Mouse (Mus musculus) hindbrain, embryonic 15.5 days (tissue): ENCODE measurements at regions not wholly inside any gene's neighbourhood (a gene's known extent, or its start where the extent isn't known, plus 50 kb on each side); places are given as distances from the start of the nearest gene placed in this dataset.
"Not testable (repeated sequence)": the region's sequence is repeated elsewhere in the genome, so short reads cannot be mapped to it uniquely, and the experiment has no call there.

Experiments used
- ATAC-seq: fragments of 200-750 bp; cut with Nextera tagmentation; 2 replicates; pipeline ENCODE4 v1.8.0; 2017; ENCODE audit warnings: low read depth, moderate number of reproducible peaks, moderate TSS enrichment; ENCODE audit not compliant: low FRiP score
- H3K27ac ChIP-seq: fragments of 300-500 bp; sonication (generic); replicated peaks from 2 replicates; pipeline ENCODE4 v1.5.1; 2015; ENCODE audit warnings: mild to moderate bottlenecking, inconsistent platforms
- H3K27me3 ChIP-seq: fragments of 300-500 bp; sonication (generic); 2 replicates; pipeline ENCODE4 v1.6.1; 2015; ENCODE audit warnings: control low read depth, inconsistent platforms
- H3K36me3 ChIP-seq: fragments of 300-500 bp; sonication (generic); 2 replicates; pipeline ENCODE4 v1.6.1; 2015; ENCODE audit warnings: control low read depth, inconsistent platforms
- H3K4me1 ChIP-seq: fragments of 300-500 bp; sonication (generic); replicated peaks from 2 replicates; pipeline ENCODE4 v1.6.1; 2015; ENCODE audit warnings: control low read depth, inconsistent platforms
- H3K4me2 ChIP-seq: fragments of 300-500 bp; sonication (generic); 2 replicates; pipeline ENCODE4 v1.6.1; 2015; ENCODE audit warnings: moderate library complexity, mild to moderate bottlenecking, inconsistent platforms
- H3K4me3 ChIP-seq: fragments of 300-500 bp; sonication (generic); 2 replicates; pipeline ENCODE4 v1.5.1; 2015; ENCODE audit warnings: mild to moderate bottlenecking, inconsistent platforms
- H3K9ac ChIP-seq: fragments of 300-500 bp; sonication (generic); 2 replicates; pipeline ENCODE4 v1.6.1; 2015; ENCODE audit warnings: inconsistent platforms
- H3K9me3 ChIP-seq: fragments of 300-500 bp; sonication (generic); 2 replicates; pipeline ENCODE4 v1.6.1; 2016; ENCODE audit warnings: control low read depth, inconsistent platforms
- WGBS: fragments of 180-500 bp; shearing (Covaris S2); methylation state at CpG from one replicate; pipeline ENCODE4 v1.1.7; 2015; 5-methylcytosine and 5-hydroxymethylcytosine counted together

DNA sequence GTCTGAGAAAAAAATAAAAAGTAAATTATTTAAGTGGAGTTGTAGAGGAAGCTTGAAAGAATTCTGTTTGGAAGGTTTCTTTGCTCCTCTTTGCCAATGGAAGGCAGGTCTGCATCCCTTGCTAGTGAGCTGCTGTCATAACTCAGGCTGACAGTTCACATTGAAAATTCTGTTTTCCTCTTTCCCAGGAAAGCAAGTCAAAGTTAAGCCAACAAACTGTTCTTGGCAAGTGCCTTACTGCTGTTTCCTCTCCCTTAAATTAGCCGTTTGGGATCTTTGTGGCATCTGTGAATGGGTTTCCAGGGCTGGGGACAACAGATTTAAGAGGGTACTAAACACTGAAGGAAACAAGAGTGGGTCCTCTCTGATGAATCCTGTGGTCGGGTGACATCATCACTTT lies 261.2 kb downstream of the Pou4f1 start:
- H3K9ac ChIP-seq: no peak overlapping the region
- ATAC-seq: no peak
- 69% methylated on average over 2 of the region's 2 CpGs for WGBS

DNA sequence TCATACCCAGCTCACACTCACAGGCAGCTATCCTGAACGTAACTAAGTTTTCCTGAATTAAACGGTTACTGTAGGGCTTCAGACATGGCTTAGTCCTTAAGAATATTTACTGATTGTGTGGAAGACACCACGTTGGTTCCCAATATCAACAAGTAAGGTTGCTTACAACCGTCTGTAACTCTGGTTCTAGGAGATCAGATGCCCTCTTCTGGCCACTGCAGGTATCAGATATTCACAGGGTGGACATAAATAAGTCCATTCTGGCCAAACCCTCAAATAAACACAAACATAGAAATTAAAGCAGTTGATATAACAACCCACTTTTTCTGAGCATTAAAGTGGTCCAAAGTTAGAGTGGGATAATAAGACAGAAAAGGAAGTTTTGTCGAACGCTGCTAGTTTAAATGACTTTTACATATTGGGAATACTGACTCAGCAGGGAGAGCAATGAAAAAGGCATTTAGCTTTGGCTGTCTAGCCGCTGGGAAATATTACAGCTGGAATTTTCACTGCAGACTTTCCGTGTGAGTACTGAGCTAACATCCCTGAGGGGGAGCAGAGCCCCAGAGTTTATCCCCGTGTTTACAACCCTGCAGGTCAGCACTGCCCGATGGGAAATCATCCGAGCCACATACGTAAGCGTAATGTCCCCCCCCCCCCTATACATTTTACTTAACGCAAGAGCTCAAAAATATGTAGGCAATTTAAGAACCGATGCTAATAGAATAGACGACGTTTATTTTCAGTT lies 264.4 kb downstream of the Pou4f1 start:
- H3K36me3 ChIP-seq: no peaks in the 10 kb centered on the region
- WGBS: 70% methylated on average over 17 of the region's 17 CpGs
- H3K9me3 ChIP-seq: no peaks in the 10 kb centered on the region
- H3K4me2 ChIP-seq: no peak overlapping the region
- H3K27ac ChIP-seq: no peak overlapping the region
- no peak overlapping the region for H3K4me3 ChIP-seq
- H3K4me1 ChIP-seq: no peaks in the 10 kb centered on the region
- H3K27me3 ChIP-seq: no peaks in the 10 kb centered on the region
- ATAC-seq: no peak
- H3K9ac ChIP-seq: no peak overlapping the region

More for the DNA sequence above, 261.2 kb downstream of the Pou4f1 start:
- Histone ChIP-seq H3K4me2 (no peak overlapping the region), H3K4me3 (no peak overlapping the region), H3K27ac (no peak overlapping the region), H3K9me3 (no peaks in the 10 kb centered on the region), H3K4me1 (no peaks in the 10 kb centered on the region), H3K36me3 (no peaks in the 10 kb centered on the region), H3K27me3 (no peaks in the 10 kb centered on the region)

DNA sequence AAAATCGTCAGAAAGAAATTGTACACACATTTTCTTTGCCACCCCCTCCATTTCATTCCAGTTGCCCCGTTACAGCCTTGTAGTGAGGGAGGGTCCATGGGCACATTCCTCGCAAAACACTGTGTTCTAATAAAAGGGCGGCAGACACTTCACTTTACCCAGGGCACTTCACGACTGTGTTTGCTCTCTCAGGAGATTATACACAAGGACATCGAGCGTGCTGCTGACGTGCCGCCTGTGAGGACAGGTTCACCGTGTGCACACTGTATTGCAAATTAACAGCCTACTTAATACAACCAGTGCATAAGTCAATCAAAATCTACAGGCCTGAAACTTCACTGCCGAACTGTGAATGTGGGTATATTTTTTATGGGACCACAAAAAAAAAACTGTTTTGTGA lies 274.6 kb downstream of the Pou4f1 start:
- Histone ChIP-seq H3K36me3 (no peaks in the 10 kb centered on the region), H3K4me3 (no peak overlapping the region), H3K9ac (no peak overlapping the region), H3K27ac (no peak overlapping the region), H3K4me1 (no peaks in the 10 kb centered on the region), H3K27me3 (no peaks in the 10 kb centered on the region), H3K9me3 (no peaks in the 10 kb centered on the region), H3K4me2 (no peak overlapping the region)
- no peak for ATAC-seq
- WGBS: 70% methylated on average over 11 of the region's 11 CpGs

DNA sequence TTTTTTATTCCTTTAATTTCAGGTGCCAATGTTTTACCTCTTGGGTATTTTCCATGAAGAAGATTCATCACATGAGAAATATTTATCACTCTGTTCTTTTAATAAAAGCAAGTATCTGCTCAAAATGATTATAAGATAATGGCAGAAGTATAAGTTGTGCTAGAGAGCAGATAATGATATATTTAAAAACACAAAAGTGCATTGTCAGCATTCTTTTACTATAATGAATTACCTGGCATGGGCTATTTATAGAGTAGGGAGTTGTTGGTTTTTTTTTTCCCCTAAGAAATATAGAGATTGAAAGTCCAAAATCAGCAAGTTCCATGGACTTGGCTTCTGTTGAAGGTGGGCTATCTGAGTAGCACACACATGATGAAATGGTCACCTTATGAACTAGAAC lies 292.7 kb downstream of the Pou4f1 start:
- H3K36me3 ChIP-seq: no peaks in the 10 kb centered on the region
- no peak overlapping the region for H3K9ac ChIP-seq
- H3K4me3 ChIP-seq: no peak overlapping the region

DNA sequence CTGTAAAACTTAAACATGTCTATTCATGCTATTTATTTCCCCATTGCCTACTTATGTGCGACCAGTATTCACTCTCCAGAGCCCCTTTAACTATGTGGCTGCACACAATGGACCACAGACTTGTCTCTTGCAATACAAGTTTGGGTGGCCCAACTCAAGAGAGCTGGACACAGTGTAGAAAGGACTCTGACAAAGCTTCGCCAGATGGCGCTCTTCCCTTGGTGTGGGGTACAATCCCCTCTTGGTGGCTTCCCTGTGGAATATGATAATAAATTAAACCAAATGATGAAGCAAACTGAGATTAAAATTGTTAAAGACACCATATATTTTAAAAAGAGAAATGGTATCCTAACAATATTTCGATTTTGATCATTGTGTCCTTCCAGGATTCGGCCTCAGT lies 302.6 kb upstream of the Ednrb start:
- no peak overlapping the region for H3K9ac ChIP-seq
- WGBS: 58% methylated on average over 5 of the region's 5 CpGs
- ATAC-seq: no peak
- H3K4me2 ChIP-seq: no peak overlapping the region
- peaks cover 3% of the 10 kb centered on the region; the same call in 1 of the 2 replicates for H3K4me1 ChIP-seq
- no peak overlapping the region for H3K4me3 ChIP-seq
- no peaks in the 10 kb centered on the region for H3K9me3 ChIP-seq
- no peaks in the 10 kb centered on the region for H3K27me3 ChIP-seq
- no peak overlapping the region for H3K27ac ChIP-seq
- no peaks in the 10 kb centered on the region for H3K36me3 ChIP-seq

More for the DNA sequence above, 292.7 kb downstream of the Pou4f1 start:
- Histone ChIP-seq H3K27ac (no peak overlapping the region), H3K27me3 (no peaks in the 10 kb centered on the region), H3K9me3 (no peaks in the 10 kb centered on the region), H3K4me2 (no peak overlapping the region), H3K4me1 (no peaks in the 10 kb centered on the region)
- ATAC-seq: no peak

DNA sequence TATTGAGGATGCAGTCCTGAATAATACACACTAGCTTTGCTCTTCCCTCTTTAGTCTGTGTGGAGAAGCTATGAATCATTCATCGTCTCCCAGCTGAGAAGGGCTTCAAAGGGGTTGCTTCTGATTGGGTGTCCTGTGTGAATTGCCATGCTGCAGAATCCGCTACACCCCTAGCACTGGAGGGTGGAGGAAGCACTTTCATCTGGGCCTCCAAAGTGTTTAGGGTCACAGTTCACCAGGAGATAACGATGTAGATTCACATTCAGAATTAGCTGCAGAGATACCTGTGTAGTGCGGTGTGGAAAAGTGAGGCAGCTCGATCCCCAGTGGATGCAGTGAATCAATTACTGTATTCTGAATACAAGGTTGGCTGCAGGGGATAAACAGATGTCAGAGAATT lies 301.2 kb upstream of the Ednrb start:
- H3K4me1 ChIP-seq: peaks cover 3% of the 10 kb centered on the region; the same call in 1 of the 2 replicates
- H3K36me3 ChIP-seq: no peaks in the 10 kb centered on the region
- 30% methylated on average over 5 of the region's 5 CpGs for WGBS
- H3K4me3 ChIP-seq: no peak overlapping the region
- H3K27ac ChIP-seq: no peak overlapping the region
- no peaks in the 10 kb centered on the region for H3K27me3 ChIP-seq
- no peak overlapping the region for H3K9ac ChIP-seq
- peak; percentile 45; the same call in 1 of the 2 replicates for ATAC-seq
- no peak overlapping the region for H3K4me2 ChIP-seq
- H3K9me3 ChIP-seq: no peaks in the 10 kb centered on the region

DNA sequence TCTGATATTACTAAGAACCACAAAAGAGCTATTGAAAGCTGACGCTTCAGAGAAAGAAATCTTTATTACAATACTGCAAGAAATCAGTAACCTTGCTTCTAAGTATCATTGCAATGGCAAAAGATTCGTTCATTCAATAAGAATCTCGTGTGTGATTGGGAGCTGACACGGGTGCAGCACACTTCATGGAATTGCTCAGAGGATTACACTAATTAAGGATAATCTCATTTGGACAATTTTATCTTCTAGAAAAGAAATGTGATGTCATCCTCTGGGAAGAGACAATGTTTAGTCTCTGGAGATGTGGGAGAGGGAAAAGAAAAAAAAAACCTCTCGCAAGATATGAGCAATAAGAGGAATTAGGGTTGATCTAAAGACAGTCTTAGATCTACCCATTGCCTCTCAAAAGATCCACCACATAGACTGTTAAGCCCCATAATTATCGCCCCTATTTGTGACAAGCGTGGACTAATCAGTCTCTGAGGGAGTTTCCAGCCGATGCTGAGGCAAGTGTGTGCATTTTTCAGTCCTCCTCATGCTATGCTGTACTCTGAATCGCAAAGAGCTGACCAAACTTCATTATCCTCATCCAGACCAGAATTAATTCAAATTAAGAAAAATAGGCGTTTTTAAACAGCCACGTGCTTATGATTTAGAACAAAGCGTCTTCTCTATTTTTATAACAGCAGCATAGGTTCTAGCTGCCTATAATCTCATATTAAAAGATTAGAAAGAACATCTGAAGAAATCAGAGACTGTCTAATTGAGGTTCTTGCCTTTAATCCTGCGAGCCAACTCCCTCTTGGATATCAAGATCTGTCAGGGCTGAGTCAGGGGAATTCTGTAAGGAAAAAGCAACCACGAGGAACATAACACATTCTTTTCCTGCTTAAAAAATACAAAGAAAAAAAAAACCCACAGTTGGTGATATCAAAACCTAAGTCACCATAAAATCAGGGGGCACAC lies 271.1 kb upstream of the Ednrb start:
- H3K27ac ChIP-seq: no peak overlapping the region
- no peak for ATAC-seq
- H3K4me2 ChIP-seq: no peak overlapping the region
- H3K4me1 ChIP-seq: no peaks in the 10 kb centered on the region
- H3K27me3 ChIP-seq: no peaks in the 10 kb centered on the region
- H3K36me3 ChIP-seq: no peaks in the 10 kb centered on the region
- H3K9me3 ChIP-seq: no peaks in the 10 kb centered on the region
- WGBS: 71% methylated on average over 14 of the region's 14 CpGs
- no peak overlapping the region for H3K4me3 ChIP-seq
- no peak overlapping the region for H3K9ac ChIP-seq

DNA sequence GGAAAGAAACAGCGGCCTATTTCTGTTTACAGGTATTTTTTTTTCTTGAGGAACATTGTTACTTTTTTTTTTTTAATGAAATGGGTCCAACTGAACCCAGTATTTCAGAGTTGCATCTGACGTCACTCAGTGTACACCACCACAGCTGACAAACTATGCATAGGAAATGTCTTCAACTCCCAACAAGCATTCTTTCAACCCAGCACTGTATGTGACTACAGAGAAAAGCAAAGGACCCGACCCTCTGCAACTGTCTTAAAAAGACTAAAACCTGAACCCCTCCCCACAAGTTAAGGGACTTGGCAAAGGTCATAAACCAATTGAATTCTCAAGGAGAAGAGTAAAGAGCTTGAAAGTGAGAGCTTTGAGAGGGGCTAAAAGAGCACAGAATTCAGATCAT lies 270.0 kb upstream of the Ednrb start:
- no peak overlapping the region for H3K27ac ChIP-seq
- H3K4me2 ChIP-seq: no peak overlapping the region
- H3K4me3 ChIP-seq: no peak overlapping the region
- H3K36me3 ChIP-seq: no peaks in the 10 kb centered on the region
- WGBS: 81% methylated on average over 3 of the region's 3 CpGs
- H3K4me1 ChIP-seq: no peaks in the 10 kb centered on the region
- no peak for ATAC-seq
- no peaks in the 10 kb centered on the region for H3K9me3 ChIP-seq
- no peak overlapping the region for H3K9ac ChIP-seq
- H3K27me3 ChIP-seq: no peaks in the 10 kb centered on the region

DNA sequence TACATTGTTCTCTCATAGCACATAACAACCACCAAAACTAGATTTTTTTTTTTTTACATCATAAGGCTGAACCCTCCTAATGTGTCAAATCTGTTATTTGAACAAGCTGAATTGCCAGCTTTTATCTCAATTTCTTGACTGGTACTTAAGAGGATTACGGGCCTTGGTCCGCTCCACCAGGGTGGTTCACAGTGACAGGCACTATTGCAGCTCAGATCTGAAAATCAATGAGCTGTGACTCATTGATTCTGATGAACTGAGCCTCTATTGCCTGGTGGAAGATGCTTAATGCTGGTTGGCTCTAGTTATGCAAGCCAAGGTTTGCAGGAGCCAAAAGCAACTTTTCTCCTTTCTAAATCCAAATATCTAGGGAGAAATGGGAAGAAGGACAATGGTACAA lies 269.2 kb upstream of the Ednrb start:
- ATAC-seq: no peak
- 59% methylated on average over 2 of the region's 2 CpGs for WGBS
- Histone ChIP-seq H3K4me1 (no peaks in the 10 kb centered on the region), H3K36me3 (no peaks in the 10 kb centered on the region), H3K27ac (no peak overlapping the region), H3K9me3 (no peaks in the 10 kb centered on the region), H3K9ac (no peak overlapping the region), H3K27me3 (no peaks in the 10 kb centered on the region), H3K4me2 (no peak overlapping the region), H3K4me3 (no peak overlapping the region)

DNA sequence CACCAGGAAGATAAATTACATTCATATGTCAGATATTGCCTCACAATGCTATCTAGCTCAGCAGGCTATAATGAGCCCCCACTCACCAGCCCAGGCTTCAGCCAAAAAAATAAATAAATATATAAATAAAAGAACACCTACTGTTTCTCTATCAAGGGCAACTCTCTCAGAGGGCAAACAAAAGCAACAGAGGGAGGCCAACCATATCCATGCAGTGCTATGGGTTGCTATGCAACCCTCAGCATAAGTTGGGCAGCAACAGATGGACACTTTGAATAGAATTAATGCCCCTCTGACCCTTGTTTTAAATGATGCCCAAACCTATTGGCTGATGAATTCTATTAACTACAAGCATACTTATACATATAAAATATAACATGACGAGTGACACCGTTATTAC lies 242.2 kb upstream of the Ednrb start:
- 49% methylated on average over 2 of the region's 2 CpGs for WGBS
- H3K36me3 ChIP-seq: no peaks in the 10 kb centered on the region
- peak; percentile 69; the same call in 1 of the 2 replicates for ATAC-seq
- H3K4me3 ChIP-seq: no peak overlapping the region
- no peak overlapping the region for H3K27ac ChIP-seq
- no peak overlapping the region for H3K4me2 ChIP-seq
- no peaks in the 10 kb centered on the region for H3K4me1 ChIP-seq
- H3K9ac ChIP-seq: no peak overlapping the region
- H3K9me3 ChIP-seq: no peaks in the 10 kb centered on the region
- H3K27me3 ChIP-seq: no peaks in the 10 kb centered on the region

DNA sequence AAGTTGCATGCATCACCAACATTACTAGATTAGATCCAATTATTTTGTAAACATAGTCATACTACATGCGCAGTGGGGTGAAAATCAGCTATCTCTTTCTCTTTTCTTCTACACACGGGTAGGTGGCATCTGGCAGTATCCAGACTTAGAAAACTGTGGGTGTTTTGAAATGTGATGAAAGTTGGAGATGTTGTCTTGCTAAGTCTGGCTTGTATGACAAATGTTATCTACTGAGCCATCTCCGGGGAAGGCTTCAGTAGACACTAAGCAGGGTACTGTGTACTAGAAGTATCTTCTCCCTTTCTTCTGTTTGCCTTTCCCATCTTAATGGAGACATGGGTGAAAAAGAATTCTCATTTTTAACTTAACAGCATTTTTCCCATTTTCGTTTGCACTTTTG lies 220.0 kb upstream of the Ednrb start:
- not testable (repeated sequence) for H3K4me2 ChIP-seq, H3K9me3 ChIP-seq, H3K27me3 ChIP-seq, H3K4me1 ChIP-seq, ATAC-seq, H3K4me3 ChIP-seq, H3K9ac ChIP-seq, H3K27ac ChIP-seq, H3K36me3 ChIP-seq
- 72% methylated on average over 1 of the region's 4 CpGs for whole genome bisulfite sequencing

DNA sequence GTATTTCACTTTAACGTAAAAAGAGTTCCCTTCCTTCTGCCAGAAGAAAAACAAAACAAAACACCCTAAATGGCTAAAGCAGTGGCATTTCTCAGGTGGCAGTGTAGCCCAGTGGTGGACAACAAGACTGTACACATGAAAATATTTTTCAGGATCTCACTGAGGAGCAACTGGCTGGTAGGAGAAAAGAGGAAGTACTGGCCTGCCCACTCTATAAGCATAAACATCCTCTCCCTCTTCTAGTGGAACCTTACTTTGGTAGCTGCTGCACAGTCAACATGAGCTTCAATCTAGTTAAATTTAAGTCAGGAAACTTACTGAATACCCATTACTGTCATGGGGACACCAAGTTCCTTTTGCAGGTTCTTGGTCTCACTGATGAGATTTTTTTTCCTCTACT lies 209.5 kb upstream of the Ednrb start:
- 96% methylated on average over 1 of the region's 1 CpGs for WGBS

More for the DNA sequence above, 209.5 kb upstream of the Ednrb start:
- H3K4me1 ChIP-seq: no peaks in the 10 kb centered on the region
- H3K27ac ChIP-seq: no peak overlapping the region
- H3K4me3 ChIP-seq: no peak overlapping the region
- ATAC-seq: no peak
- H3K4me2 ChIP-seq: no peak overlapping the region
- no peaks in the 10 kb centered on the region for H3K9me3 ChIP-seq
- no peaks in the 10 kb centered on the region for H3K36me3 ChIP-seq
- no peak overlapping the region for H3K9ac ChIP-seq
- no peaks in the 10 kb centered on the region for H3K27me3 ChIP-seq
